Mouse (Mus musculus) forebrain, embryonic 13.5 days (tissue): ENCODE data around the gene Spsb4. TPM values are rescaled to one million over a fixed set of nuclear protein-coding genes. Genes with fewer than 3 reads are reported as not detected.

Experiments used
- ATAC-seq: fragments of 200-750 bp; cut with Nextera tagmentation; 2 replicates; pipeline ENCODE4 v1.8.0; 2017
- H3K27ac ChIP-seq: fragments of 300-500 bp; sonication (generic); 2 replicates; pipeline ENCODE4 v1.5.1; 2015; ENCODE audit warnings: inconsistent platforms, mild to moderate bottlenecking, moderate library complexity
- H3K27me3 ChIP-seq: fragments of 300-500 bp; sonication (generic); 2 replicates; pipeline ENCODE4 v1.6.1; 2015; ENCODE audit warnings: mild to moderate bottlenecking, inconsistent platforms
- H3K36me3 ChIP-seq: fragments of 300-500 bp; sonication (generic); 2 replicates; pipeline ENCODE4 v1.6.1; 2015; ENCODE audit warnings: mild to moderate bottlenecking, inconsistent platforms; ENCODE audit not compliant: poor library complexity, severe bottlenecking
- H3K4me1 ChIP-seq: fragments of 300-500 bp; sonication (generic); 2 replicates; pipeline ENCODE4 v1.6.1; 2015; ENCODE audit warnings: inconsistent platforms
- H3K4me2 ChIP-seq: fragments of 300-500 bp; sonication (generic); 2 replicates; pipeline ENCODE4 v1.6.1; 2015; ENCODE audit warnings: inconsistent platforms, mild to moderate bottlenecking, moderate library complexity
- H3K4me3 ChIP-seq: fragments of 300-500 bp; sonication (generic); 2 replicates; pipeline ENCODE4 v1.5.1; 2015; ENCODE audit warnings: mild to moderate bottlenecking, inconsistent platforms
- H3K9ac ChIP-seq: fragments of 300-500 bp; sonication (generic); 2 replicates; pipeline ENCODE4 v1.6.1; 2015; ENCODE audit warnings: mild to moderate bottlenecking, inconsistent platforms
- H3K9me3 ChIP-seq: fragments of 300-500 bp; sonication (generic); replicated peaks from 2 replicates; pipeline ENCODE4 v1.6.1; 2016; ENCODE audit warnings: inconsistent platforms
- WGBS: fragments of 180-500 bp; shearing (Covaris S2); methylation state at CpG from one replicate; pipeline ENCODE4 v1.1.7; 2015; 5-methylcytosine and 5-hydroxymethylcytosine counted together
- polyA plus RNA-seq: library from polyadenylated mRNA; unstranded; fragments of >200 nt; fragmentation: Nextera tagmentation; extraction: Ambion mirVana; gene quantifications from 2 replicates; pipeline ENCODE4 v1.2.1, GENCODE M21; 2015

The Spsb4 gene
- polyA plus RNA-seq, 1 experiment from 2014 or later: 47.0 TPM

DNA sequence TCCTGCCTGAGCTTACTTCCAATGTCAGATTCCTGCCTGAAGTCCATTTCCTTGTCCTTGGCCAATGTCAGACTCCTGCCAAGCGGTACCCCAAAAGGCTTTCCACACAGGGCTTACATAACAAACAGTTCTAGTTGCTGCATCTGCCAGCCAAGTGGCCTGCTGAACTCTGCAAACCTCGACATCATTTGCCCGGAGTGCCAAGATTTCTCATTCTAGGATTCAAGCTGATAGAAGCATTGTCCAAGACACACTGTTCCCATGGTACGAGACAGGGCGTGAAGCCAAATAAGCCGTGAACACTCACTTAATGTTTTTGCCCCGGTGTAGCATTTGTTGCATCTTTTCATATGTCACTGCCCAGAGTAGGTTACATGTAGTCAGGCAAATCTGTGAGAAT lies 18.0 kb upstream of the Spsb4 start:
- no peaks in the 10 kb centered on the region for H3K9me3 ChIP-seq

DNA sequence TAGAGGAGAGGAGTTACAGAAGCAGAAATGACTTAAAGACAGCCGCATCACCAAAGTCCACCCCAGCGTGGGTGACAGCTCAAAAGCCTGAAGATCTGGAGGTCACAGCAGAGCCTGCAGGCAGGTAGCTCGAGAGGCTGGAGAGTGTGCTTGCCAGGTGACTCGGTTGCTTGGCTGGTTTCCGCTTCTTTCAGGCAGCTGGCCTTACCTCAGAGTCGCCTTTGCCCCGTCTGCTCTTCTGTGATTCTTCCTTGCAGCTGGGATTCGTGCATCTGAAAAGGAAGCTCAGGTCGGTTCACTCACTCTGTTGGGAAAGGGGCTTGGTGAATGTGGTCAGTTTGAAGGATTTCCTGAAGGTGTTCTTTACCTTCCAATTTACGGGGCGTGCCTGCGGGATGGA lies 8.7 kb upstream of the Spsb4 start:
- ATAC-seq: no peak
- no peak overlapping the region for H3K27ac ChIP-seq
- no peak overlapping the region for H3K4me3 ChIP-seq
- whole genome bisulfite sequencing: 81% methylated on average over 12 of the region's 12 CpGs
- no peaks in the 10 kb centered on the region for H3K27me3 ChIP-seq
- H3K4me2 ChIP-seq: no peak overlapping the region
- no peaks in the 10 kb centered on the region for H3K9me3 ChIP-seq
- H3K9ac ChIP-seq: no peak overlapping the region
- no peaks in the 10 kb centered on the region for H3K4me1 ChIP-seq
- no peaks in the 10 kb centered on the region for H3K36me3 ChIP-seq

More for the DNA sequence above, 18.0 kb upstream of the Spsb4 start:
- Histone ChIP-seq H3K4me1 (peaks cover 9% of the 10 kb centered on the region), H3K36me3 (no peaks in the 10 kb centered on the region), H3K27me3 (no peaks in the 10 kb centered on the region), H3K4me3 (no peak overlapping the region), H3K4me2 (no peak overlapping the region), H3K9ac (no peak overlapping the region), H3K27ac (no peak overlapping the region)
- 76% methylated on average over 7 of the region's 7 CpGs for WGBS
- no peak for ATAC-seq

DNA sequence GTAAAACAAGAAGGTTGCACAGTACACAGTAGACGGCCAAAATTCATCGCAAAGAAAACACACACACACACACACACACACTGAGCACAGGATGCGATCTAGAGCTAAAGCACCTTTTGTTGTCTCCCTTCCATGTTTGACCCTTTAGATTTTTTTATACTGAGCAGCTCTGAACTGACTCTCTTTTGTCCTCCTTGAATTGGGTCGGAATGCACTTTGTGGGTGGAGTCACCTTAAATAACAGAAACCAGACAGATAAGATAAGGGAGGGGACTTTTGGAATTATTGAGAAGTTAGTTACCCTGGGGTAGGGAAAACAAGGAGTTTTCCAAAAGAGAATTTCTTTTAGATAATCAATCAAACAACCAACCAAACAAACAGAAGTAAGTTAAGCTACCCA lies 7.4 kb upstream of the Spsb4 start:
- Histone ChIP-seq H3K27ac (no peak overlapping the region), H3K9me3 (no peaks in the 10 kb centered on the region), H3K4me2 (no peak overlapping the region), H3K4me1 (no peaks in the 10 kb centered on the region), H3K9ac (no peak overlapping the region), H3K36me3 (no peaks in the 10 kb centered on the region), H3K4me3 (no peak overlapping the region), H3K27me3 (no peaks in the 10 kb centered on the region)
- WGBS: 87% methylated on average over 4 of the region's 4 CpGs
- ATAC-seq: no peak

DNA sequence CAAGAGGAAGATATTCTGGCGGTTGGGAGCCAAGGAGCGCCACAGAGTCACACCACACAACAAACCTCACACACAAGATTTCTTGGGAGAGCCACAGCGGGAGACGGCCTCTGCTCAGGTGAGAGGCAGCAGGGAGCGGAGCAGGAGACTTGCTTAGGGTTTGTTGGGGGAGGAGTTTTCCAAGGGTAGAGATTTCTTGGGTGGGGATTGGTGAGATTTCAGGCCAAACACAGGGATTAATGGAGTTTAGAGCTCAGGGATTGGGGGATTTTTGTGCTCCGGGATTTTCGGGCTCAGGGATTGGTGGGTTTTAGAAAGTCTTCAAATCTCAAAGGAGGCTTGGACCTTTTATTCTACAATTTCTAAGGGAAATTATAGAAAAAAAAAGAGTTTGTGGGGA lies 5.8 kb upstream of the Spsb4 start:
- H3K27ac ChIP-seq: no peak overlapping the region
- no peak overlapping the region for H3K4me2 ChIP-seq
- no peaks in the 10 kb centered on the region for H3K36me3 ChIP-seq
- H3K9ac ChIP-seq: no peak overlapping the region
- ATAC-seq: no peak
- H3K9me3 ChIP-seq: no peaks in the 10 kb centered on the region
- peaks cover 3% of the 10 kb centered on the region for H3K4me1 ChIP-seq
- no peaks in the 10 kb centered on the region for H3K27me3 ChIP-seq
- H3K4me3 ChIP-seq: no peak overlapping the region
- WGBS: 79% methylated on average over 7 of the region's 7 CpGs

DNA sequence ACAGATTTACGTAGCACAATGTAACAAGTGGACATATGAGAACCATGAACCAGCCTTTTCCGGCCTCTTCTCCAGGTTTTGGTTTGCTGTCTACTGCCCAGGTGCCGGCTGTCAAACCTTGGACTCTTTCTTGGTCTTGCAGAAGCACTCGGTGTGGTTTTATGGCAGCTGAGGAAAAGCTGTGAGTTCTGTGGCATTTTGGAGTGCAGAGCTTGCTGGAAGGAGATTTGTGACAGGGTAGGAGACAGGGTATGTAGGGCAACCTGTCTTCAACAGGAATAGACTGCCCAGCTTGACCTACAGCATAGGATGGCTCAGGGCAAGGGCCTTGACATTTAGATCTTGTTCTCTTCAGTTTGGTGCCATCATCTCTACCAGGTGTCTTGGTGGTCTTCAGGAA lies 4.3 kb upstream of the Spsb4 start:
- H3K9me3 ChIP-seq: no peaks in the 10 kb centered on the region
- H3K27ac ChIP-seq: no peak overlapping the region
- peaks cover 9% of the 10 kb centered on the region for H3K4me1 ChIP-seq
- no peak overlapping the region for H3K4me3 ChIP-seq
- H3K4me2 ChIP-seq: no peak overlapping the region
- no peak for ATAC-seq
- 90% methylated on average over 4 of the region's 4 CpGs for WGBS
- H3K36me3 ChIP-seq: no peaks in the 10 kb centered on the region
- H3K9ac ChIP-seq: no peak overlapping the region
- no peaks in the 10 kb centered on the region for H3K27me3 ChIP-seq

DNA sequence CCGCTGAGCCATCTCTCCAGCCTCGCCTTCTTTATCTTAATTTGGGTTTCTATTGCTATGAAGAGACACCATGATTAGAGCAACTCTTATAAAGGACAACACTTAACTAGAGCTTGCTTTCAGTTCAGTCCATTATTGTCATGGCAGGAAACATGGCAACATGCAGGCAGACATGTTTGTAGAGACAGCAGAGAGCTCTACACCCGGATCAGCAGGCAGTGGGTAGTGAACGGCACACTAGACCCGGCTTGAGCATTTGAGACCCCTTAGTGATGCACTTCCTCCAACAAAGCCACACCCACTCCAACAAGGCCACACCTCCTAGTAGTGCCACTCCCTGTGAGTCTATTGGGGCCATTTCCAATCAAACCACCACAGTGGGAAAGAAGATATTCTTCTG lies 3.7 kb upstream of the Spsb4 start:
- Histone ChIP-seq H3K27ac (no peak overlapping the region), H3K27me3 (no peaks in the 10 kb centered on the region), H3K36me3 (no peaks in the 10 kb centered on the region), H3K4me3 (no peak overlapping the region), H3K4me1 (peaks cover 10% of the 10 kb centered on the region), H3K9ac (no peak overlapping the region), H3K4me2 (no peak overlapping the region), H3K9me3 (no peaks in the 10 kb centered on the region)
- 93% methylated on average over 5 of the region's 5 CpGs for WGBS
- no peak for ATAC-seq

DNA sequence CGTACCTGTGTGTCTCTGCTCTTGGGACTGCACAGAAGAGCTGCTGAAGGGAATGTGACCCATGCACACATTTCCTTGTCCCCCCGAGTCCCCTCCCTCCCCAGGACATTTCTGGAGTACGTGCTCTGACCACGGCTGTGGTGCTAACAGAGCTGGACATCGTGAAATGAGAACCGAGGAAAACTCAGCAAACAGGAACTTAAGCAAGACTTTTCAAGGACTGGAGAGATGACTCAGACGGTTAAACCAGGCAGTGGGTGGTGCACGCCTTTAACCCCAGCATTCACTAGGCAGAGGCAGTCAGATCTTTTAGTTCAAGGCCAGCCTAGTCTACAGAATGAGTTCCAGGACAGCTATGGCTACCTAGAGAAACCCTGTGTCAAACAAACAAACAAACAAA lies 1.5 kb upstream of the Spsb4 start:
- no peak for ATAC-seq
- Histone ChIP-seq H3K9me3 (no peaks in the 10 kb centered on the region), H3K36me3 (no peaks in the 10 kb centered on the region), H3K4me2 (no peak overlapping the region), H3K27me3 (no peaks in the 10 kb centered on the region), H3K9ac (no peak overlapping the region), H3K27ac (no peak overlapping the region), H3K4me1 (peaks cover 32% of the 10 kb centered on the region), H3K4me3 (no peak overlapping the region)
- WGBS: 83% methylated on average over 8 of the region's 8 CpGs

DNA sequence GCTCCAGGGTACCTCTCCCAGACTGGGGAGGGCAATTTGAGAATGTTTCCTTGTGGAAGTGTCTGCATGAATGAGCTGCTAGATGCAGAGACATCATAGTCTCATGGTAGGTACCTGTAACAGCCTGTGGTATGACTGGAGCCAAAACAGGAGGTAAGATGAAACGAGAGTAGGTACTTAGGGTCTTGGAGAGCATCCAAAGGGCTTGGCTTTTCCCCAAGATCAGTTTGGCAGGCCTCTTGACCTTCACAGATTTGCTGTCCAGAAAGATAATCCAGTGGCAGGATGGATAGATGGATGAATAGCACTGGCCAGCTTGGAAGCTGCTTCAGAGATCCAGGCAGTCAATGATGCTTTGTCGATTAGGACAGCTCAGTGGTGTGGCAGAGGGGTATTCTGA lies 1.0 kb upstream of the Spsb4 start:
- H3K9ac ChIP-seq: peak overlapping the region; percentile 96; the same call in 1 of the 2 replicates
- peak overlapping the region; percentile 81 for H3K4me2 ChIP-seq
- peak overlapping the region; percentile 99 for H3K27ac ChIP-seq
- ATAC-seq: no peak
- WGBS: 48% methylated on average over 2 of the region's 2 CpGs
- H3K27me3 ChIP-seq: no peaks in the 10 kb centered on the region
- peak overlapping the region; percentile 79; the same call in 1 of the 2 replicates for H3K4me3 ChIP-seq
- H3K36me3 ChIP-seq: no peaks in the 10 kb centered on the region
- peaks cover 37% of the 10 kb centered on the region for H3K4me1 ChIP-seq
- H3K9me3 ChIP-seq: no peaks in the 10 kb centered on the region

DNA sequence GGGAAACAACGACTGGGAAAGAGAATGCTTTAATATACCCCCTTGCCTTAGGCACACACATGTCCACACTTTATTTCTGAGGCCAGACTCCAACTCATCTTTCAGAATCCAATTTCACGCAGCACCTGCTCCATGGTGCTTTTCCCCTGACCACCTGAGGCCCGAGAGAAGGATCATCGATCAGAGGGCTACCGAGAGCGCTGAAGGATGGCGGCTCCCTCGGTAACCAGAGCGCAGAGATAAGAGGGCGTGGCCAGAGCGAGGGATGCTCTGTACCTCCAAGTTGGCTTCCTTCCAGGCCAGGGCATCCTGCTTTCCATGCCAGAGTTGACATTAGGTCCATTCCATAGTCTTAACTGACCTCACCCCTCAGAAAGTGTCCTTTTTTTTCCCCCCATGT lies 588 bp upstream of the Spsb4 start:
- WGBS: 2% methylated on average over 11 of the region's 11 CpGs
- H3K27me3 ChIP-seq: no peaks in the 10 kb centered on the region
- H3K36me3 ChIP-seq: no peaks in the 10 kb centered on the region
- ATAC-seq: peak; percentile 17
- peak overlapping the region; percentile 96 for H3K9ac ChIP-seq
- H3K9me3 ChIP-seq: no peaks in the 10 kb centered on the region
- H3K4me1 ChIP-seq: peaks cover 42% of the 10 kb centered on the region
- peak overlapping the region; percentile 99 for H3K27ac ChIP-seq
- peak overlapping the region; percentile 81 for H3K4me2 ChIP-seq
- H3K4me3 ChIP-seq: peak overlapping the region; percentile 79

DNA sequence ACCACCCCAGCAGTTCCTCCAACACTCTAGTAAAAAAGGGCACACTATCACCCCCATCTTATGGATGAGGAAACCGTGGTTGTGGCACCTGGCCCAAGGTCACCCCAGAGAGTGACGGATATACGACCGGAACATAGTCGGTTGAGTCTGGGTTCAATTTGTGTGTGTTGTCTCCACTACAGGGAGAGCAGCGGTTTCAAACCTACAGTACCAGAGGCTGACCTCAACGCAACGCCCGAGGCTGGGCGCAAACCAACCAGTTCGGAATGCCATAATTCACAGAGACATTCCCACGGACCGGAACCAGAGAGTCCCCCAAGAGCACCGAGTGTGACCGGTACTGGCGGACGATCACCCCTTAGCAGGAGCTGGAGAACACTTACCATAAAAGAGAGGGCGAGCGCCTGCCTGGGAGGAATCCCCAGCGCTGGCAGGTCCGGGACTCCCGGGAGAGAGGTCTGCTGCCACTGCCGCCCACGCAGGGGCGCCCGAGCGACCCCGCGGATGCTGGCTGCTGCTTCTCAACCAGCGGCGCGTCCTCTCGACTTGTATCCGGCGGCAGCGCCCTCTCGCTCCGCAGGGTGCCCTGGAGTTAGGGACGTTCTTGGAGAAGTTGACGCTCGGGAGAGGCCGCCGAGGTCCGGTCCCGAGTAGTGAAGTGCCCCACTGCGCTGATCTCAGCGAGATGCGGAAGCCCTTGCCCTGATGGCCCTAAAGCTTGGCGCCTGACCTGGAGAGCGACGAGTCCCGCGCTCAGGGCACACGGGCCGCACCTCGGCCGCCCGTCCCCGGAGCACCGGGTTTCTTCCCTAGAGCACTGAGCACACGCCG lies 617 bp downstream of the Spsb4 start:
- peak overlapping the region; percentile 79 for H3K4me3 ChIP-seq
- peak; percentile 69 for ATAC-seq
- no peaks in the 10 kb centered on the region for H3K36me3 ChIP-seq
- WGBS: under 1% methylated on average over 62 of the region's 62 CpGs
- H3K27ac ChIP-seq: peak overlapping the region; percentile 99
- H3K9ac ChIP-seq: peak overlapping the region; percentile 96
- H3K4me1 ChIP-seq: peaks cover 54% of the 10 kb centered on the region
- H3K4me2 ChIP-seq: peak overlapping the region; percentile 81
- no peaks in the 10 kb centered on the region for H3K27me3 ChIP-seq
- H3K9me3 ChIP-seq: no peaks in the 10 kb centered on the region

DNA sequence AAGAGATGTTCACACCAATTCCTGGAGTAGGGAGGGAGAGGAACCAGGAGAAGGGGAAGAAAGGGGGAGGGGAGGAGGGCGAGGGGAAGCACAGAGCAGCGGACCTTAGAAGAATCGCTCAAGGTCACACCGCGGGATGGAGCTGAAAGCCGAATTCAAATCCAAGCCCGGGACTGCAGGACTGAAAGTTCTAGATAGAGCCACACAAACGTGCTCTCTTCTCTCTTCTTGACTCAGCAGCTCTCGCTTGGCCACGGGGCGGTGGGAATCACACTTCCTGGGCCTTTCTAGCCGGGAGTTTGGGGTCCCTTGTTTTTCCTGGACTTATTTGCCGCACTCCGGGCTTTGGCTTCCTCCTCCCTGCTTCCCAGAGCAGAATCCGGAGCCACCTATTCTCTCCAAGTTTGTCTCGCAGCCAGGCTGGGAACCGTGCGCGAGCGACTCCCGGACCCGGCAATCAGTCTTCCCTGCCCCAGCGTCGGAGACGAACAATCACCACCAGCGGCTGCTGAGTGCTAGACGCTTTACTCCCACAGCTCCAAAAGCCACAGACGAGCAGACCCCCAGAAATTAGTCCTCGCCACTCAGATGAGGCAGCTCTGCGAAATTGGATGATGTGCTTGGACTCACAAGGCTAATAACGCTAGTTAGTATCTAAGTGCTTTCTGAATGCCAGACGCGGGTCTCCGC lies 1.4 kb downstream of the Spsb4 start:
- Histone ChIP-seq H3K36me3 (no peaks in the 10 kb centered on the region), H3K4me3 (peak overlapping the region; percentile 79), H3K27ac (peak overlapping the region; percentile 99), H3K4me1 (peaks cover 61% of the 10 kb centered on the region), H3K27me3 (no peaks in the 10 kb centered on the region), H3K9ac (peak overlapping the region; percentile 96), H3K9me3 (no peaks in the 10 kb centered on the region), H3K4me2 (peak overlapping the region; percentile 81)
- ATAC-seq: no peak
- under 1% methylated on average over 34 of the region's 34 CpGs for WGBS

DNA sequence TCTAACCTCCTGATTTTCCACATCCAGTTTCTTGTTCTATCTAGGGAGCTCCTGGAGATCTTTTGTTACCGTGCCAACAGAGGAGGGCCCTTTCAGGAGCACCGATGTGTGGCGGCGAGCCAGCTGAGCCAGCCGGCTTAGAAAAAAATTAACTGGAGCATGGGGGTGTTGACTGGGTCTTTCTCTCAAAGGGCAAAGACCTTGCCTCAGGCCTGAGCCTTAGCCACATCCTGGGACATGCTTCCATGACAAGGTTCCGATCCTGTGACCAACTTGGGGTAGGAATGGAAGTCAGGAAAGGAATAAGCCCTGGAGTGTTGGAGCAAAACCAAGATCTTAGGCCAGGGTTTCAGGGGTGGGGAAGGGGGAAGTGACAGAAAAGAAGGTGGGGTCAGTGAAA lies 2.9 kb downstream of the Spsb4 start:
- H3K27me3 ChIP-seq: no peaks in the 10 kb centered on the region
- no peaks in the 10 kb centered on the region for H3K36me3 ChIP-seq
- peak overlapping the region; percentile 96; the same call in 1 of the 2 replicates for H3K9ac ChIP-seq
- H3K27ac ChIP-seq: peak overlapping the region; percentile 99
- peak overlapping the region; percentile 79 for H3K4me3 ChIP-seq
- H3K4me2 ChIP-seq: peak overlapping the region; percentile 81
- H3K9me3 ChIP-seq: no peaks in the 10 kb centered on the region
- WGBS: 3% methylated on average over 6 of the region's 6 CpGs
- H3K4me1 ChIP-seq: peaks cover 76% of the 10 kb centered on the region
- ATAC-seq: no peak
